Mouse (Mus musculus) Muller cell, postnatal 12 days (primary cell): ENCODE data around the gene Ubxn6.
"Not testable (repeated sequence)": the region's sequence is repeated elsewhere in the genome, so short reads cannot be mapped to it uniquely, and the experiment has no call there.

Source experiments
- DNase-seq: peaks from one replicate; pipeline ENCODE4 v3.0.0-alpha.2; 2015; ENCODE audit errors: inconsistent ontology term

The Ubxn6 gene

DNA sequence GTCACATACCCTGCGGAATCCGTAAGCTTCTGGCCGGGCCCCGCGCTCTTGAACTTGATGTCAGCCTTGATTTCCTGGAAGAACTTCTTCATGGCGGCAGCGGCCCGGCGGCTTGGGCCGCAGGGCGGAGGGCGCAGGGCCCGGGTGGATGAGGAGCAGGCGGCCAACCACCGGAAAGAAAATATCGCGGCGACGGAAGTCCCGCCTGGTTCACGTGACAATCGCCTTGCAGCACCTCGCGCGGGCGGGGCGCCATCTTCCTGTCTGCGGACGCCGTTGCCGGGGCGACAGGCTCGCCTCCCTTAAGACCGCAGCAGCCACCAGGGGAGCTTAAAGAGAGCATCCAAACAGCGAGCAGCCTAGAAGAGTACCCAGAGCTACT is at the start of gene Ubxn6:
TSS of gene Ubxn6 (minus strand) at position 202 of the 382 bp plus-strand sequence.
- DNase-seq = peak; percentile 98

DNA sequence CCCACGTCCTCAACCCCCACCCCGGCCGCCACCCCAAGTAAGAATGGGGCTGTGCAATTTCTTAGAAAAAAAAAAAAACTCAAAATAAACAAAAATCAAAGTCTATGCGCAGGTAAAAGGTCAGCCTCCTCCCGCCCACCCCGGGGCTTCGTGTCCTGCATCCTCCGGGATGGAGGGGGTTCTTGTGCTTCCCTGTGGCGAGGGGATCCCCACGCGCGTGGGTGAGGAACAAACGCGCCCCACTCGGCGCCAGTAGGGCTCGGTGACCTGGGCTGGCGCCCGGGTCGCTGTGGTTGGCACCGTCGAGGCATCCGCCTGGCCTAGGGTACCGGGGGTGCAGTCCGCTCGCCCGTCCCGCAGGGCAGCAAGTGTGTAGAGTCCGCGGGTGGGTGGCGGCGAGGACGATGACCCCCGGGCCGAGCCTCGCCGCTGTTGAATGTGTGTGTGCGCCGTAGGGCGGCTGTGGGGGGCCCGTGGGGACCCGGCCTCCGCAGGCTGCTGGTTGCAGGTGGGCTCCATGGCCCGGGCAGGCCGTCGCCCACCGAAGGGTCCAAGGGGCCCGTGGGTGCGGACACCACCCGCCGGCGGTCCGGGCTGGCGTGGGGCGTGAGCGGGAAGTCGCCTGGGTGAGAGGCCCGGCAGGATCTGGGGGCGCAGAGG is 49.0 kb upstream of the Ubxn6 start:
- no peak for DNase-seq

DNA sequence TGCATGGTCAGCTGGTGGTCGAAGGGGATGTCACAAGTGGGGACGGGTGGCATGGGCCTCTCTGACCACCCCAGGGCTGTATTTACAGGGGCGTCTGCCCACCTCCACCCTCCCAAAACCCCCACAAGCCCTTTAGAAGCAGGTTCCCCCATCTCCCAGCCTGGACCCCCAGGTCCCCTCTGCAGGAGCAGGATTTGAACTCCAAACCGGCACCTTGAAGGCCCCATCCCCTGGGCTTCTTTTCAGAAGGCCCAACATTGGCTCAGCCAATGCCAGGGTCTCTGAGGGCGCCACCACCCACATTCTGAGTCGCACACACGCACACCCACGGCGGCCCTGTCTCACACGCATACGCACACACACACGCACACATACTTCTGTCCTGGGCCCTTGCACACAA is 48.3 kb upstream of the Ubxn6 start:
- DNase-seq = no peak

DNA sequence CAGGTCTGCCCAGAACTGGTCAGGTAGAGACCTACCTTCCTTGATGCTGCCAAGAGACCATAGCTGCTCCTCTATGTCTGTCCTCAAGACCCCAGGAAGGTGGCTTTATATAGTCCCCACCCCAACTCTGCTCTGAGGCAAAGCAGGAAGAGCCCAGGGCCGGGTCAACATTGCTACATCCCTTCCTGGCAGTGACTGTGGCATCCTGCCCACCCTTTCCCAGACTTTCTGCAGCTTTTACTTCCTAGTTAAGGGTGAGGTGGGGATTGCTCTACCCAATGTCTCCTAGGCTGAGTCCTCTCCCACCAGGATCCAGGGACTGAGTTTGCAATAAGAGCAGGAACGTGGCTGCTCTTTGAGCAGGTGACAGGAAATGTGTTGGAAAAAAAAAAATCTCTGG is 47.0 kb upstream of the Ubxn6 start, which contains the start of gene Lrg1:
TSS of gene Lrg1 (minus strand) at position 176 of the 400 bp plus-strand sequence.
- DNase-seq = no peak

DNA sequence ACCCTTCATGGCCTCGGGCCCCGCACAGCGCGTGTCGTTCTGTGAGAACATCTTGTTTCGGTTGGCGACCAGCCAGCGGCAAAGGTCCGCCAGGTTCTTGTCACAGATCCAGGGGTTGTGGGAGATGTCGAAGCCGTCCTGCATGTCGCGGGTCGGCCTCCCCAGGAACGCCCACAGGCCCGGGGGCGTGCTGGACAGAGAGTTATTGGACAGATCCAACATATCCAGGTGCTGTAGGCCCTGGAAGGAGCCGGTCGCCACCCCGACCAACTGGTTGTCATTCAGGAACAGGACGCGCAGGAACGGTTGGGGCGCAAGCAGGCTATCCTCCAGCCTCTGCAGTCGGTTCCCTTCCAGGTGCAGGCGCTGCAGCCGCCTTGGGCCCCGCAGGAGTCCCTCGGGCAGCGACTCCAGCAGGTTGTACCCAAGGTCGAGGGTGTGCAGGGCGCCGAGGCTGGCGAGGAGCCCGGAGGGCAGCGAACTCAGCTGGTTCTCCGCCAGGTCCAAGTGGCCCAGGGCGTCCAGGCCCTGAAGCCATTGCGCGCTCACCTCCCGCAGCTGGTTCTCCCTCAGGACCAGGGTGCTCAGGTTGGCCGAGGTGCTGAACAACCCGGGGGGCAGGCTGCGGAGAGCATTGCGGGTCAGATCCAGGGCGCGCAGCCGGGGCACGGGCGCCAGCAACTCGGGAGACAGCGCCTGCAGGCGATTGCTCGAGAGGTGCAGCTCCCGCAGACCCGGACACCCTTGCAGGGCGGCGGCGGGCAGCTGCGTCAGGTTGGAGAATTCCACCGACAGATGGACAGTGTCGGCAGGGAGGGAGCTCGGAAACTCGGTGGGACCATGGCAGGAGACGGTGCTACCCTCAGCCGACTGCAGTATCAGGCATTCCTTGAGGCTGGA is 45.4 kb upstream of the Ubxn6 start:
- peak; percentile 31 for DNase-seq

DNA sequence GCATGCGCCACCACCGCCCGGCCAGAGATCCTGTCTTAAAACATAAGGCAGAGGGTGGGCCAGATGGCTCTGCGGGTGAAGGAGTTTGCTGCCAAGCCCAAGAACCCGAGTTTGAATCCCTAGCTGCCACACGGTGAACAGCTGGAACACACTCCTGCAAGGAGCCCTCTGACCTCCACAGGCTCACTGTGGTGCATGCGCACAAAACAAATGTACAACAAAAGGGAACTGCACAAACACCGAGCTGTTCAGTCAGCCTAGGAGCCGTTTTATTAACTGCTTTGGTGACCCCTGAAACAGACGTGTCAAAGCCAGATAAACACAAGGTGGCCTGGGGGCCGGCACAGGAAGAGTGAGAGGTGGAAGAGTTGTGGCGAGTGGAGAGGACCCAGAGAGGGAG is 44.6 kb upstream of the Ubxn6 start:
- DNase-seq = no peak

DNA sequence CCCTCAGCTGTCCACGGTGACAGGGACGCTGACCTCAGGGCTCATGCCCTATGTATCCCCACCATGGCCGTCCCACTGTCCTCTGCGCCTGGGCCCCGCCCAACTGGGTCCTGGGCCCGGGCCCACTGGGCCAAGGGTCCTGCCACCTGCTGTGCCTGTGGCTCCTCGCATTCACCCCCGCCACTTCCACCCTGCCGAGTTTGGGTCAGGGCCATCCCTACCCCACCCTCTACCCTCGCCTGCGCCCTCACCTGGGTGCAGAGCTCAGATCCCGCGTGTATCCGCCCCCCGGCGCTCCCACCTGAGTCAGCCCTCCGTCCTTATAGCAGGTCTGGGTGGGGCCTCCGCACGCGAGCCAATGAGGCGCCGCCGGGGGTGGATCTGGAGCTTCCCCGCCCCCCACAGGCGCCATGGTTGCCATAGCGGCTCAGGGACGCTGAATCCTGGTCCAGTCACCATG is 42.5 kb upstream of the Ubxn6 start, which contains the start of gene Plin5:
TSS of gene Plin5 (minus strand) at position 346 of the 460 bp plus-strand sequence.
- peak; percentile 74 for DNase-seq

DNA sequence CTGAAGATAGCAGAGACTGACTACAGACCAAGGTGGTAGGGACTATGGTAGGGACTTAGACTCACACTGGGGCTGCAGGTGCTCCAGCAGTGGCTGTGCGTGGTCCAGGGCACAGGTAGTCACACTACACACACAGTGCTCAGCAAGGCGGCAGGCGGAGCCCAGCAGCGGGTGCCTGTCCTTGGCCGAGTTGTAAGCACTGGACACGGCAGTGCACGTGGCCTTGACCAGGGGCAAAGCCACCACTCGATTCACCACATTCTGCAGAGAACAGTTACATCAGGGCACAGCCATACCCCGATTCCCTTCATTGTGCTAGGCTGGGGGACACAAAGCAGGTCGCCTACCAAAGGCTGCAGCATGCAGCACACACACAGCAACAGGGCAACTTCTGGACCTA is 41.4 kb upstream of the Ubxn6 start:
- no peak for DNase-seq

DNA sequence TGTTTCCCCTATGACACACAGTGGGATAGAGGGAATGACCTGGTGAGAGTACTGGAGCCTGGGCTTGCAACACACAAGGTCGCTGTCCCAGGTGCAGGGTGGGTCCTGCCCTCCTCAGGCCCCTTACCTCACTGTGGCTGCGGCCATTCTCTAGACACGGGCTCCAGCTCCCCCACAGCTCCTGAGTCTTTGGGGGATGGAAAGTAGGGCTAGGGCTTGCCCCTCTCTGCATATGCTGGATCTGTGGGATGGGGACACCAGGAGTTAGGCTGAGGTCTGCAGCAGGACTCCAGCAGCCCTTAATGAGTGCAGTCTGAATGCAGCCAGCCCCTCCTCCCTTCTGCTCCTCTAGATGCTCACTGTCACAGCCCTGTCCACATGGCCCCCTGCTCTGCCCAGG is 37.9 kb upstream of the Ubxn6 start:
- DNase-seq = no peak

DNA sequence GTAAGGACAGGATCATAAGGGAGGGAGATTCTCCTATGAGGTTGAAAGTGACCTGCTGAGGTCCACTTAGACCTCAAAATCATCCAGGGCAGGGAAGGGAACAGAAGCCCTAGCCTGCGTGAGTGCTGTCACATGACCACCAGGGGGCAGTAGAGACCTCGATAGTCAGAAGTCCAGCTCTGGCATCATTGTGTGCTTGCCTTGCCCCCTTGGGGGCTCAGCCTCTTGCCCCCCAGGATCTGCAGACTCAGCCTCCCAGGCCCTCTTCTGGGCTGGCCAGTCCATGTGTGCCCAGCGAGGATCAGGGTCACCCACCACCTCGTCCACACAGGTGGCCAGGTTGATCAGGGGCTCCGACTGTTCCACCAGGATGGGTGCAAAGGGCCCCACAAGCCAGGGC is 37.0 kb upstream of the Ubxn6 start:
- DNase-seq = no peak

DNA sequence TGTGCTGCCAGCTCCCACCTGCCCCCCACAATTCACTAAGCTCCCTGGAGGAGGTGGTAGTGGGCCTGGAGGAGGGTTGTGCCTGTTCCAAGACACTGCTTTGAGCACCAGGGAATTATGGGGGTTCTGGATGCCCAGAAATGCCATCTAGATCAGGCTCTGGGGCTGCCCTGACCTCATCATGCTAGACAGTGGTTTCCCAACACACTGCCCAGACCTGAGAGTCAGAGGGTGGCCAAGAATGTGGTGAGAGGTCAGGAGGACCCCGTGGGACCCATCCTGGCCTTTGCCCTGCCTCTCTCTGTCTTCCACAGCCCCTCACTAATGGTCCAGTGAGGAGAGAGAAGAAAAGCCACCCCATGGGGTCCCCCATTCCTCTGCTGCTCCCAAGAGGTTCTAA is 36.2 kb upstream of the Ubxn6 start:
- DNase-seq = no peak

DNA sequence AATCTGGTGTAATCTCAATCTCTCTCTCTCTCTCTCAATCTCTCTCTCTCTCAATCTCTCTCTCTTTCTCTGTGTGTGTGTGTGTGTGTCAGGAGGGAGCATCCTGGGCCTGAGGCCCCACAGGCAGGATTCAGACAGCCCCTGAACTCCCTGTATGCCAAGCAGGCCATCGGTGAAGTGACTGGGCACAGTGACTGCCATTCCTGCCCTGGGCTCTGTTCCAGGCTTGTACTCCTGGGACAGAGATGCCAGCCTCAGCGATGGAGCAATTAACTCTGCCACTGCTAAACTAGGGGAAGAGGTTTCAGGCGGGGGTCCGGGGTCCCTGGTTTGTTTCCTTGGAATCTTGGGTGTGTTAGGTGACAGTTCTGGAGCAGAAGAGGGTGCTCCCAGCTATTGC is 35.7 kb upstream of the Ubxn6 start:
- peak; percentile 29 for DNase-seq

DNA sequence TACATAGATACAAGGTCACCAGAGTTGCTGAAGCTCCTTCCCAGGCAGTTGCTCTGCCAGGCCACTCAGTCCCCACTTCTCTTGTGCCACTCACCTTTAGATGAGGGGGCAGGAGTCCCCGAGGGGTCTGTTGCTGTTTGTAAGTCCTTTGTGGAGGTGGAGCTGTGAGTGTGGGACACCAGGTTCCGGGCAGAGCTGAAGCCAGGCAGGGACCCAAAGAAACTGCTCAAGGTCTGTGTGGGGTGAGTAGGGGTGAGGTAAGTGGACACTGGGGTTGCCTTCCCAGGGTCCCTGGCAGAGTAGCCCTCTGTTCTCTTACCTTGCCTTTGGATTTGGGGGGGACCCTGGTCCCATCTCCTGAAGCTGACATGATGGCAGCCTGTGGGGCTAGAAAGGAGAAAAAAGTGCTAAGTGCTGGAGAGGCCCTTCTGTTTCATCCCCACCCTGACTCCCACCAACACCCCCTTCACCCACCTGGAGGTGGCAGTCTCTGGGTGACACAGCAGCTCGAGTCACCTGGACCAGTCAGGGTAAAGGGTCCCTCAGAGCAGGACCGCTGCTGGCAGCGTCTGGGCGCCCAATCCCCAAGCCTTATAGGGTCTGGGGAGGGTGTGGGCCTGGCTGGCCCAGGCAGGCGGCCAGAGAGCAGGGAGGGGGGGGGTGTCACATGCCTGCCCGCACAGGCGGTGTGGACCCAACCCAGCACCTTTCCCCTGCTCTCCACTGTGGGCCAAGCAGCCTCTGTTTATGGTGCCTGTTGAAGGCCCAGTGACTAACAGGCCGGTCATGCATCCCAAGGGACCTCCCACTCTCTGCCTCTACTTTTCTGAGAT is 34.6 kb upstream of the Ubxn6 start, which contains the start of gene Plin4:
TSS of gene Plin4 (minus strand) at position 585 of the 833 bp plus-strand sequence.
- DNase-seq = peak; percentile 54

DNA sequence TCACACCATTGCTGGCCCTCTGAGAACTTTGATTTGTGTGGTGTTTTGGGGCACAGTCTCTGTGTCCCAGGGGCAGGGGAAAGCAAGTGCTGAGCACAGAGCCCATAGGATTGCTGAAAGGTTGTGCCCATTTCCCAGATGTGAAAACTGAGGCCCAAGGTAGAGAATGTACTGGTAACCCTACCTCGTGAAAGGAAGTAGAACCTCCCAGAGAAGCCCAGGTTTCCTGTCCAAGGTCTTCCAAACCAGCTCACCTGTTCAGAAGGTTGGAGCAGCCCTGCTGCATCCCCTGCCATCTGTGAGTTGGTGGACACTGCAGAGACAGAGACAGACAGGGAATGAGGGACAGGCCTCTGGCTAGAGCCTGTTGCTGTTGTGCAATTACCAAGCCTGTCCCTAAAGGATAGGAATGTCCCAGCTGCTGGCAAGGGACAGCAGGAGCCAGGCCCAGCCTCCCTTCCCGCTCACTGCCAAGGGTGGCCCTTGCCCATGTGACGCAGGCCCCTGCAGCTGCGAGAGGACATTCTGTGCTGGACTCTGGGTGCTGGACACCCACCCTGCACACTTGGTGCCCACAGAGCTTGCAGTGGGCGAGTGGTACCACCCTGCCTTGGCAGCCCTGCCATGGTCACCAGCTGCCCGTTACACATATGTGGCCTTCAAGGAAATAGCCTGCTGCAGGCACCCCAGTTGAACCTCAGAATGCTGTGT is 33.7 kb upstream of the Ubxn6 start:
- DNase-seq = peak; percentile 55

DNA sequence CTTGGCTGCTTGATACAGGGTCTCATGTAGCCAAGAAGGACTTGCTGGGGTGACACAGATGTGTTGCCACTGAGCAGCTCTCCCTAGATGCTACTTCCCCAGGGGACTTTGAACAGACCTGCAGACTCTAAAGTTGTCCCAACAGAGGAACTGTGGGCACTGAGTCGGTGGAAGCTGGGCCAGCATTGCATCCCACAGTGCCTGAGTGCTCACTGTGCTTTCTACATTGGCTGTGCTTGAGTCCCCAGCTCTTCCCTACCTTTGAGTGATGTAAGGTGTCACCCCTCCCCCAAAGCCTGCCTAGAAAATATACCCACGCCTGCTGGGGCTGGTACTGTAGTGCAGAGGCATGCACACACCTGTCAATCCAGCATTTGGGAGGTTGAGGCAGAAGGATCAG is 32.9 kb upstream of the Ubxn6 start:
- DNase-seq = no peak

DNA sequence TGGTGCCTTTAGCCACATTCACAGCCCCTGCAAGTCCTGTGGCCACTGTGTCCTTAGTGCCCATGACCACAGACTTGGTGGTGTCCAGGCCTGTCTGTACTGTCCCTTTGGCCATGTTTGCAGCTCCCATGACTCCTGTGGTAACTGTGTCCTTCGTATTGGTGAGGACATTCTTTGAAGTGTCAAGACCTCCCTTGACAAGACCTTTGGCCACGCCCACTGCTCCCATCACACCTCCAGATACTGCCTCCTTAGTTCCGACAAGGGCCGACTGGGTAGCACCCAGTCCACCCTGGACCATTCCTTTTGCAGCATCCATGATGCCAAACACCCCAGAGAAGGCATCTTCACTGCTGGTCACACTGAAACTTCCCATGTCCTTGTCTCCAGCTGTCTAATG is 32.2 kb upstream of the Ubxn6 start:
- no peak for DNase-seq

DNA sequence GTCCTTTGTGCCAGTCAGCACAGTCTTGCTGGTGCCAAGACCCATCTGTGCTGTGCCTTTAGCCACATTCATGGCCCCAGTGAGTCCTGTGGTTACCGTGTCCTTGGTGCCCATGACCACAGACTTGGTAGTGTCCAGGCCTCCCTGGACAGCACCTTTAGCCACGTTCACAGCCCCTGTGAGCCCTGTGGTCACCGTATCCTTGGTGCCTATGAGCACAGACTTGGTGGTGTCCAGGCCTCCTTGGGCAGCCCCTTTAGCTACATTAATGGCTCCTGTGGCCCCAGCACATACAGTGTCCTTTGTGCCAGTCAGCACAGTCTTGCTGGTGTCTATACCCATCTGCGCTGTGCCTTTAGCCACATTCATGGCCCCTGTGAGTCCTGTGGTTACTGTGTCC is 31.6 kb upstream of the Ubxn6 start:
- not testable (repeated sequence) for DNase-seq

DNA sequence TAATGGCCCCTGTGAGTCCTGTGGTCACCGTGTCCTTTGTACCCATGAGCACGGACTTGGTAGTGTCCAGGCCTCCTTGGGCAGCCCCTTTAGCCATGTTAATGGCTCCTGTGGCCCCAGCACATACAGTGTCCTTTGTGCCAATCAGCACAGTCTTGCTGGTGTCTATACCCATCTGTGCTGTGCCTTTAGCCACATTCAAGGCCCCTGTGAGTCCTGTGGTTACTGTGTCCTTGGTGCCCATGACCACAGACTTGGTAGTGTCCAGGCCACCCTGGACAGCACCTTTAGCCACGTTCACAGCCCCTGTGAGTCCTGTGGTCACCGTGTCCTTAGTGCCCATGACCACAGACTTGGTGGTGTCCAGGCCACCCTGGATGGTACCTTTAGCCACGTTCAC is 30.0 kb upstream of the Ubxn6 start:
- DNase-seq = not testable (repeated sequence)

DNA sequence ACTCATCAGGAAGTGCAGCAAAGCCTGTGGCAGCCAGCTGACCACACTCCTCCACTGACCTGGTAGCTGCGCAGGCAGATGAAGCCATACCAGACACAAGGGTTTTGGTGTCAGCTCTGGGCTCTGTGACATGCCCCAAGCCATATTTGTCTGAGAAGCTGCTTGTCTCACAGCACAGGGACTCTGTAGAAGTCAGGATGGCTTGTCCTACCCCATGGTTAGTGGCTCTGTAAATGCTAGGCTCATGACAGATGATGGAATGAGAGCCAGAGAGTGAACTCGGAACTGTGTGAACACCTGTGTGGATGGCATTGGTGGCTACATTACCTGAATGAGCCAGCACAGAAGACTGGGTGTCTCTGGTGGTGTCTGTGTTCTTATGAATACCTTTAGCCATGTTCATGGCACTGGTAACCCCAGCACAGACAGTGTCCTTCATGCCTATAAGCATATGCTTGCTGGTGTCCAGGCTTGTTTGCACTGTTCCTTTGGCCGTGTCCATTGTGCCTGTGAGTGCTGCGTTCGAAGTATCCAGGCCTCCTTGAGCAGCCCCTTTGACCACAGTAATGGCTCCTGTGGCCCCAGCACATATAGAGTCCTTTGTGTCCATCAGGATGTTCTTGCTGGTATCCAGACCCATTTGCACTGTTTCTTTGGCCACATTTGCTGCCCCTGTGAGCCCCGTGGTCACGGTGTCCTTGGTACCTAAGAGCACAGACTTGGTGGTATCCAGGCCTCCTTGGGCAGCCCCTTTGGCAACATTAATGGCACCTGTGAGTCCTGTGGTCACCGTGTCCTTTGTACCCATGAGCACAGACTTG is 28.8 kb upstream of the Ubxn6 start:
- DNase-seq = no peak

DNA sequence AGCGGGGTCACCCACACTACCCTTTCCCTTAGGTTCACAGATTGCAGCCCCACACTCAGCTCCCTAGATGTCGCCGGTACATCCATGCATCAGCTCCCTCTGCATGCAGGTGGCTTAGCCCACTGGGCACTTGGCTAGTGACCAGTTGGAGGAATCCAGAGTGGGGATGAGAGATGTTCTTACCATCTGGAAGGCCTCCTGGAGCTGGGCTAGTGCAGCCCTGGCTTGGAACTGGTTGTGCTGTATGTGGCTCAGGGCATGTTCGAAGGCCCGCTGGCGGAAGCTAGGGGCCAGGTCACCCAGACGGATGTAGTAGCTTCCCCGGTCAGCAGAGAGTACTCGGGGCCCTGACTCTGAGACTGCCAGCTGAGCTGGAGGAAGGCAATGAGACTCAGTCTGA is 28.1 kb upstream of the Ubxn6 start:
- DNase-seq = no peak
